Comparison of ENCODE assay signal across 10 mouse cellular contexts in the genomic region with DNA sequence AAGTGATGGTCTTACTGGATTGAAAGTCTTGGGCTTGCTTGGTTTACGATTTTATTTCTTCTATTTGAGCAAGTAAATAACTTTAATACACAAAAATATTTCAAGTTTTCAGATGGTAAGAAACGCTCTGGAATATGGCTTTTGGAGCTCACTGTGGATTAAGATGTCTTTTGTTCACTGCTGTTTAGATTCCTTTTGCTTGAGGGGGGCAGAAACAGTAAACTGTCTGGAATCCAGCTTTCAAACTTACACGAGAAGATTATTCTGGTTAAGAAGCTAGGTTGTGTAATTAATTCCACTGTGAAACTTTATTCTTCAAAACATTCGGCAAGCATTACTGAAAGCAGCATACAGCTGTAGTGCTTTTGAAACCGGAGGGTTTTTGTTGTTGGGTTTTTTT. TPM values are rescaled to one million over a fixed set of nuclear protein-coding genes. Genes with fewer than 3 reads are reported as not detected.
DNase-seq lines count a peak whose midpoint lies in the region; ATAC-seq and TF ChIP-seq lines count a peak whose summit lies in the region.
"Had no signal": no experiment of that assay in that cellular context is flagged by ENCODE, and none has a peak within 500 bp of the region (broad histone marks: within the 10 kb centered on the region; RNA-seq: fewer than 3 reads in every experiment).

No protein-coding gene starts in this region.

- TF ChIP-seq CTCF in MEL (IDR thresholded peaks at IDR 0.05 in 2 of 3, conservative IDR thresholded peaks at IDR 0.05 in 1 of 3; ENCODE audit: control insufficient read depth in 1 of 3, insufficient read depth in 1 of 3, low read depth in 2 of 3, low read length in 3 of 3, poor library complexity in 1 of 3, severe bottlenecking in 1 of 3): no peak

- peaks cover 19% of the 10 kb centered on the region for H3K36me3 ChIP-seq in heart, embryonic 14.5 days (ENCODE audit: control insufficient read depth, insufficient read depth, low read length)
- peaks cover 4 to 27% of the 10 kb centered on the region in 2 experiments; a peak in 3 of 4 replicates for H3K36me3 ChIP-seq in MEL (ENCODE audit: control insufficient read depth in 1 of 2, insufficient read depth in 2 of 2, low read length in 2 of 2)
- peaks cover 11% of the 10 kb centered on the region for H3K36me3 ChIP-seq in forebrain, embryonic 15.5 days
- H3K36me3 ChIP-seq in midbrain, embryonic 12.5 days: peaks cover 13% of the 10 kb centered on the region

- no peaks in the 10 kb centered on the region for H3K27me3 ChIP-seq in heart, embryonic 14.5 days (ENCODE audit: control insufficient read depth, insufficient read depth, low read length)
- no peaks in the 10 kb centered on the region for H3K27me3 ChIP-seq in MEL (ENCODE audit: control insufficient read depth in 1 of 2, insufficient read depth in 2 of 2, low read length in 2 of 2)
- no peaks in the 10 kb centered on the region for H3K27me3 ChIP-seq in forebrain, embryonic 15.5 days
- H3K27me3 ChIP-seq in midbrain, embryonic 12.5 days: no peaks in the 10 kb centered on the region

- 60% methylated on average over 5 of the region's 5 CpGs for WGBS in heart, embryonic 14.5 days
- 4% methylated on average over 5 of the region's 5 CpGs for WGBS in forebrain, embryonic 15.5 days
- WGBS in midbrain, embryonic 12.5 days: 8% methylated on average over 5 of the region's 5 CpGs

- TF ChIP-seq POLR2A in MEL (IDR thresholded peaks at IDR 0.05; ENCODE audit: control insufficient read depth in 1 of 2, insufficient read depth in 1 of 2, low read depth in 1 of 2, low read length in 2 of 2, poor library complexity in 1 of 2): no peak

- H3K4me1 ChIP-seq in heart, embryonic 14.5 days (ENCODE audit: control insufficient read depth in 2 of 2, insufficient read depth in 2 of 2, low read length in 2 of 2): peaks cover 5 to 28% of the 10 kb centered on the region in 2 experiments
- H3K4me1 ChIP-seq in MEL (ENCODE audit: control insufficient read depth in 1 of 2, insufficient read depth in 2 of 2, low read length in 2 of 2): peaks cover 6 to 21% of the 10 kb centered on the region in 2 experiments
- H3K4me1 ChIP-seq in forebrain, embryonic 15.5 days: peaks cover 53% of the 10 kb centered on the region
- H3K4me1 ChIP-seq in midbrain, embryonic 12.5 days: peaks cover 57% of the 10 kb centered on the region

- no peak for DNase-seq in heart, postnatal 4 days
- peak; percentile 16 for DNase-seq in MEL (ENCODE audit: low read depth, low spot score)
- DNase-seq in thymus, adult 18-20 months: no peak
- no peak for DNase-seq in cerebellum, adult 18-20 months
- no peak for DNase-seq in layer of hippocampus, postnatal 25 days (ENCODE audit: extremely low spot score in 1 of 2, low spot score in 1 of 2)
- DNase-seq: adrenal gland, adult 8-10 months; kidney, postnatal 4 days had no signal

- no peak for TF ChIP-seq EP300 in MEL (IDR thresholded peaks at IDR 0.05; ENCODE audit: low read depth in 1 of 2, low read length in 2 of 2)

- H3K4me3 ChIP-seq in heart, embryonic 14.5 days (ENCODE audit: control insufficient read depth in 1 of 2, insufficient read depth in 1 of 2, low read depth in 1 of 2, low read length in 2 of 2): no peak overlapping the region
- peak overlapping the region in 1 of 2 experiments; percentile 99; a peak in 2 of 4 replicates for H3K4me3 ChIP-seq in MEL (ENCODE audit: control insufficient read depth in 1 of 2, insufficient read depth in 1 of 2, low read depth in 2 of 2, low read length in 2 of 2)
- peak overlapping the region; percentile 71 for H3K4me3 ChIP-seq in forebrain, embryonic 15.5 days
- peak overlapping the region; percentile 91 for H3K4me3 ChIP-seq in midbrain, embryonic 12.5 days

- TF ChIP-seq RAD21 in MEL (IDR thresholded peaks at IDR 0.05; ENCODE audit: low read depth, low read length): no peak

- no peak overlapping the region for H3K27ac ChIP-seq in heart, embryonic 14.5 days (replicated peaks in 1 of 2; ENCODE audit: control insufficient read depth in 1 of 2, insufficient read depth in 1 of 2, low read depth in 2 of 2, low read length in 2 of 2)
- no peak overlapping the region for H3K27ac ChIP-seq in MEL (ENCODE audit: control insufficient read depth, low read depth, low read length)
- H3K27ac ChIP-seq in forebrain, embryonic 15.5 days (replicated peaks): peak overlapping the region; percentile 99
- peak overlapping the region; percentile 100 for H3K27ac ChIP-seq in midbrain, embryonic 12.5 days (replicated peaks)

- peaks cover 26% of the 10 kb centered on the region for H3K79me2 ChIP-seq in MEL (ENCODE audit: control insufficient read depth, insufficient read depth, low read length, poor library complexity)

- peak overlapping the region; percentile 39 for H3K4me2 ChIP-seq in heart, embryonic 14.5 days (ENCODE audit: low read length)
- peak overlapping the region; percentile 58 for H3K4me2 ChIP-seq in forebrain, embryonic 15.5 days (replicated peaks)
- H3K4me2 ChIP-seq in midbrain, embryonic 12.5 days (replicated peaks): peak overlapping the region; percentile 70

- no peaks in the 10 kb centered on the region for H3K9me3 ChIP-seq in heart, embryonic 14.5 days (ENCODE audit: control insufficient read depth, low read length)
- H3K9me3 ChIP-seq in MEL (replicated peaks; ENCODE audit: insufficient read depth, low read length): no peaks in the 10 kb centered on the region
- no peaks in the 10 kb centered on the region for H3K9me3 ChIP-seq in forebrain, embryonic 15.5 days
- H3K9me3 ChIP-seq in midbrain, embryonic 12.5 days: no peaks in the 10 kb centered on the region

- ATAC-seq in heart, embryonic 14.5 days (ENCODE audit: insufficient number of reproducible peaks, insufficient read depth, low FRiP score, low read depth): no peak
- no peak for ATAC-seq in forebrain, embryonic 15.5 days (replicated peaks)
- no peak for ATAC-seq in midbrain, embryonic 12.5 days (ENCODE audit: low FRiP score, low read depth)

- no peak overlapping the region for H3K9ac ChIP-seq in heart, embryonic 14.5 days (ENCODE audit: low read length)
- H3K9ac ChIP-seq in MEL (ENCODE audit: control insufficient read depth, low read depth, low read length, poor library complexity, severe bottlenecking): peak overlapping the region; percentile 55
- H3K9ac ChIP-seq in forebrain, embryonic 15.5 days (replicated peaks): peak overlapping the region; percentile 77
- peak overlapping the region; percentile 99 for H3K9ac ChIP-seq in midbrain, embryonic 12.5 days (replicated peaks)

TF ChIP-seq in MEL, 35 proteins besides CTCF, POLR2A, EP300 and RAD21:
- TF ChIP-seq POLR2AphosphoS2 (IDR thresholded peaks at IDR 0.05; ENCODE audit: low read length) (no peak), CHD2 (IDR thresholded peaks at IDR 0.05; ENCODE audit: low read length) (no peak), NRF1 (IDR thresholded peaks at IDR 0.05; ENCODE audit: insufficient read depth, low read depth, low read length, poor library complexity, severe bottlenecking) (no peak), USF1 (IDR thresholded peaks at IDR 0.05; ENCODE audit: low read depth, low read length) (no peak), TAL1 (IDR thresholded peaks at IDR 0.05; ENCODE audit: low read length) (no peak), TCF12 (IDR thresholded peaks at IDR 0.05; ENCODE audit: low read depth, low read length) (no peak), CHD1 (IDR thresholded peaks at IDR 0.05; ENCODE audit: low read depth, low read length) (no peak), NELFE (IDR thresholded peaks at IDR 0.05; ENCODE audit: low read depth, low read length) (no peak), MAZ (IDR thresholded peaks at IDR 0.05; ENCODE audit: low read depth, low read length) (no peak), GATA1 (IDR thresholded peaks at IDR 0.05; ENCODE audit: low read depth, low read length) (no peak), MAFK (IDR thresholded peaks at IDR 0.05; ENCODE audit: borderline replicate concordance, low read depth, low read length) (no peak), USF2 (IDR thresholded peaks at IDR 0.05; ENCODE audit: borderline replicate concordance in 1 of 2, insufficient read depth in 1 of 2, low read depth in 1 of 2, low read length in 2 of 2) (no peak), BHLHE40 (IDR thresholded peaks at IDR 0.05; ENCODE audit: borderline replicate concordance, low read depth, low read length) (no peak), MYC (IDR thresholded peaks at IDR 0.05; ENCODE audit: low read depth, low read length) (no peak), E2F4 (IDR thresholded peaks at IDR 0.05; ENCODE audit: borderline replicate concordance, low read depth, low read length) (no peak), ZNF384 (IDR thresholded peaks at IDR 0.05; ENCODE audit: low read depth, low read length) (no peak), ETS1 (IDR thresholded peaks at IDR 0.05; ENCODE audit: low read depth, low read length) (no peak)

RNA-seq across cellular contexts. Expression of a gene that starts 2.8 kb away (rescaled TPM):
- 2.0 and 2.5 TPM in 2 replicates for polyA plus RNA-seq in heart, embryonic 14.5 days (2014; fragmentation: Nextera tagmentation; extraction: Ambion mirVana)
- total RNA-seq in heart, postnatal 4 days (2021): 10 to 100 TPM; 44.2 to 49.7 TPM
- total RNA-seq in MEL (2012; rRNA removed): 15.2 and 15.6 TPM in 2 replicates
- polyA plus RNA-seq in MEL (2012; ENCODE audit: insufficient read depth in 1 of 2, insufficient read length in 2 of 2, low read depth in 1 of 2, low replicate concordance in 2 of 2, missing spikeins in 1 of 2): 10 to 100 TPM in 1 of 2 experiments, not detected in 1; 23.8 TPM
- polyA plus RNA-seq in forebrain, embryonic 15.5 days (2015; fragmentation: Nextera tagmentation; extraction: Ambion mirVana): 136 and 150 TPM in 2 replicates
- 11.7 and 11.9 TPM in 2 replicates for polyA plus RNA-seq in midbrain, embryonic 12.5 days (2016; fragmentation: Nextera tagmentation; extraction: Ambion mirVana)
- total RNA-seq in layer of hippocampus, postnatal 25 days (2021): 100 to 1,000 TPM; 563 to 635 TPM

Comparison
In these comparisons a context has a peak if more than half of its experiments do, and no peak if none do; other contexts are left out.
1. H3K27ac ChIP-seq: peak in forebrain, embryonic 15.5 days (single experiment) and midbrain, embryonic 12.5 days (single experiment); none in heart, embryonic 14.5 days (0 of 2) and MEL (single experiment).
2. H3K4me3 ChIP-seq: peak in forebrain, embryonic 15.5 days (single experiment) and midbrain, embryonic 12.5 days (single experiment); none in heart, embryonic 14.5 days (0 of 2).
3. Peak in every context shown above with its lines, with median percentiles within 50 percentile points of each other: H3K4me2 ChIP-seq.